Mouse (Mus musculus): ENCODE results near the gene Zyg11b.

GRCm38 (mm10) chr4:108320627-108321380 lies 19.9 kb upstream of the Zyg11b start:
- TF ChIP-seq CTCF (IDR thresholded peaks at IDR 0.05): no peak
- no peak for TF ChIP-seq POLR2A (IDR thresholded peaks at IDR 0.05; ENCODE audit: insufficient read depth, low read depth, low read length)
- no peak for TF ChIP-seq EP300 (IDR thresholded peaks at IDR 0.05; ENCODE audit: insufficient read depth, low read depth, low read length)

Measured in heart, adult 2 months (tissue).